Mouse (Mus musculus): ENCODE measurements around the gene Mta3. TPM values are rescaled to one million over a fixed set of nuclear protein-coding genes. Genes with fewer than 3 reads are reported as not detected.

The Mta3 gene
- polyA plus RNA-seq, 1 experiment, result not detected

DNA sequence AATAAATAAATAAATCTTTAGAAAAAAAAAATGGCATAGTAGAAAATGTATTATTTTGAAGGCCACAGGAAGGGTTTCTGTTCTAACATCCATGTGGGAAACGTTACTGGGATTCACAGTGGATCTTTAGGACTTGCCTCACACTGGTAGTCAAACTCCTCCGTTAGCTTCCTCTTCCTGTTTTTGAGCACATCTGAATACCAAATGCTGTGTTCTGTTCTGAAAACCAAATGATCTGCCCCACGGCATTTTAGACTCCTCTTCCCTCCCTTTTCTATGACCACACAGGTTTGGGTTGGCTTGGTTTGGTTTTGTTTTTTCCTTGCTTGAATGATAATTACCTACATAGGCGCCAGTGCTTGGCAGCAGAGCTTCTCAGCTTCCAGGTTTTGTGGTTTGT is 58.6 kb downstream of the Mta3 start:
- whole genome bisulfite sequencing, result 76% methylated on average over 4 of the region's 4 CpGs
- Histone ChIP-seq H3K4me1 (ENCODE audit: control insufficient read depth, insufficient read depth, low read length) (peaks cover 4% of the 10 kb centered on the region; the same call in 1 of the 2 replicates), H3K4me3 (ENCODE audit: insufficient read depth, low read depth, low read length) (no peak overlapping the region), H3K27ac (ENCODE audit: insufficient read depth, low read depth, low read length) (no peak overlapping the region)
- TF ChIP-seq CTCF (IDR thresholded peaks at IDR 0.05; ENCODE audit: insufficient read depth, low read depth, low read length), result no peak
- no peak for TF ChIP-seq POLR2A (IDR thresholded peaks at IDR 0.05; ENCODE audit: insufficient read depth, low read depth, low read length)

DNA sequence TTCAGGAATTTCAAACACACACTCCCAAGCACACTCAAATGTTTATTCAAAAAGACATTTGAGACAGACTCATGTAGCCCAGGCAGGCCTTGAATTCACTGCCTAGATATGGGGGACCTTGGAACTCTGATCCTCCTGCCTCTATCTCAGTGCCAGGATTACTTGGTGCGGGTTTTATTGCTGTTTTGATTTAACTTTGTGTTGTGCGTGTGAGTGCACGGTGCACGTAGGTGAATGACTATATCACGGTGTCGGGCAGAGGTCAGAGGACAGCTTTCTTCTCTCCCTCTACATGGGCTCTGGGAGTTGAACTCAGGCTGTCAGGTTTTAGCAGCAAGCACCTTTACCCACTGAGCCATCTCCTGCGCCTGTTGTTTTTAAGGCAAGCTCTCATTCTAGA is 61.1 kb downstream of the Mta3 start:
- TF ChIP-seq POLR2A (IDR thresholded peaks at IDR 0.05; ENCODE audit: insufficient read depth, low read depth, low read length) (no peak), CTCF (IDR thresholded peaks at IDR 0.05; ENCODE audit: insufficient read depth, low read depth, low read length) (no peak)
- H3K4me1 ChIP-seq (ENCODE audit: control insufficient read depth, insufficient read depth, low read length), result 0 out of 2 replicates have a peak, but pooled peaks cover 7% of the 10 kb centered on the region

DNA sequence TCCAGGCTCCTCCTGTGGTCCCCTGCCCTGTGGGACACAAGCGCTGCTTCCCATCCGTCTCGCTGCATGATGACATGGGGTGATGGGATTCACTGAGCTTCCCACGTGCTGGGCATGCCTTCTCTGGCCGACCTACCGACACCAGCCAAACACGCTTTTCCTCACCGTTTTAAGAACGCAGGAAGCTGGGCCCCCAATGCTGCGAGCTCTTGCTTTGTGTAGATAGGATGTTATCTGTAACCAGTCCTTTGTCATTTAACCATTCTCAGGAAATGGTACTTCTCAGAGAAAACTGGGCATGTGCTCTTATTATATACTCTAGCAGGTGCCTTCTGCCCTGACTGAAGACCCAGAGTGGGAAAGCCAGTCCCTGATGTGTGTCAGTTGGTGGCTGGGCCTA is 62.3 kb downstream of the Mta3 start:
- Histone ChIP-seq H3K27ac (ENCODE audit: insufficient read depth, low read depth, low read length) (no peak overlapping the region), H3K4me1 (ENCODE audit: control insufficient read depth, insufficient read depth, low read length) (peaks cover 10% of the 10 kb centered on the region; the same call in 1 of the 2 replicates), H3K4me3 (ENCODE audit: insufficient read depth, low read depth, low read length) (no peak overlapping the region)
- TF ChIP-seq POLR2A (IDR thresholded peaks at IDR 0.05; ENCODE audit: insufficient read depth, low read depth, low read length) (no peak), CTCF (IDR thresholded peaks at IDR 0.05; ENCODE audit: insufficient read depth, low read depth, low read length) (no peak)
- 89% methylated on average over 10 of the region's 10 CpGs for WGBS

More for the DNA sequence above, 61.1 kb downstream of the Mta3 start:
- WGBS, result 96% methylated on average over 7 of the region's 7 CpGs
- H3K27ac ChIP-seq (ENCODE audit: insufficient read depth, low read depth, low read length), result no peak overlapping the region
- H3K4me3 ChIP-seq (ENCODE audit: insufficient read depth, low read depth, low read length), result no peak overlapping the region

DNA sequence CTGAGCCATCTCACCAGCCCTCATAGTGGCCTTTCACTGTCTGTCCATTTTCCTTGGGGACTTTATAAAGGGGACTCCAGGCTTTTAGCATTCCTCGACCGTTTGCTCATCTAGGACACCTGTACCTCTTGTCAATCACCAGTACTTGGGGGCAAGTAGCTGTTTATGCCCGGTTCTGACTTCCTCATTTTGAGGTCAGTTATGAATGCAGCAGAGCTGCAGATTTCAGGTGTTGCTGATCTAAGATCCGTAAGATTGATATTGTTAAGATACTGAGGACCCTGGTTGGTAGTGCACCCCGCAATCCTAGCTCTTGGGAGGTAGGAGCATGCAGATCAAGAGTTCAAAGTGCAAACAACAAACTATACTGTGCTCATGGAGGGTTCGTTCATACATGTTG is 64.4 kb downstream of the Mta3 start:
- Histone ChIP-seq H3K4me3 (ENCODE audit: insufficient read depth, low read depth, low read length) (no peak overlapping the region), H3K27ac (ENCODE audit: insufficient read depth, low read depth, low read length) (no peak overlapping the region), H3K4me1 (ENCODE audit: control insufficient read depth, insufficient read depth, low read length) (peaks cover 9% of the 10 kb centered on the region; the same call in 1 of the 2 replicates)
- WGBS, result 90% methylated on average over 6 of the region's 6 CpGs
- TF ChIP-seq POLR2A (IDR thresholded peaks at IDR 0.05; ENCODE audit: insufficient read depth, low read depth, low read length) (no peak), CTCF (IDR thresholded peaks at IDR 0.05; ENCODE audit: insufficient read depth, low read depth, low read length) (no peak)

DNA sequence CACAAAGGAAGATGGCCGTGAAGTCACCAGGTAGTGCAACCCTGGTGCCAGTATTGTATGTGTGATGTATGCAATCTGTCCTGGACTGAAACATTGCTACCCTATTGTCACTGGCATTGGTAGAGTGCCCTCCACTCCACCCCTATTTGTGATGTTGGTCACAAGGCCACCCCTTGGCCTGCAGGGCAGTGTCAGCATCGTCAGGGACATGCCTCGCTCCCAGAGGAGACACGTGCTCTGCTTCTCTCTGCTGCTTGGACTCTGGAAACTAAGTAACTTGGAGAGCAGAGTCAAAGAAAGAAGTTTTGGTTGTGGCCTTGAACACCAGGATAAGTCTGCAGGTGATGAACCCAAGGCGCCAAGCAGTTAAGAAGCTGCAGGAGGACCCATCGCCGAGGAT is 65.0 kb downstream of the Mta3 start:
- no peak overlapping the region for H3K27ac ChIP-seq (ENCODE audit: insufficient read depth, low read depth, low read length)
- no peak for TF ChIP-seq CTCF (IDR thresholded peaks at IDR 0.05; ENCODE audit: insufficient read depth, low read depth, low read length)
- TF ChIP-seq POLR2A (IDR thresholded peaks at IDR 0.05; ENCODE audit: insufficient read depth, low read depth, low read length), result no peak
- 94% methylated on average over 7 of the region's 7 CpGs for WGBS

DNA sequence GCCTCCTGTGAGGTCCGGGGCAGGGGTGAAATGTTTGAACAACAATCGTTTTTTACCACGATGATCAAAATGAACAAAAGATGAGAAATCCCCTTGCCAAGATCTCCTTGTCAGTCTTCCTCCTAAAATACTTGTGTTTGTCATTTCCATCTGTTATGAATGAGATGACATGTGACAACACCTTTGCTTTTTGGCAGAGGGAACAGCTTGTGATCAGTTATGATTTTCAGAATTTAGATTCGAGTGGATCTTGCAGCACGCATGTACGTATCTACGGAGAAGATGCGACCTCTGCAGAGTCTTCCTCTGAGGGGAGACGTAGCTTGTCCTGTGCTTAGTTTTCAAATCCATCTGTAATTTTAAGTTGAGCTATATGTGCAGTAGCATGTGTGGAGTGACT is 66.1 kb downstream of the Mta3 start:
- TF ChIP-seq POLR2A (IDR thresholded peaks at IDR 0.05; ENCODE audit: insufficient read depth, low read depth, low read length), result no peak
- TF ChIP-seq CTCF (IDR thresholded peaks at IDR 0.05; ENCODE audit: insufficient read depth, low read depth, low read length), result no peak
- Histone ChIP-seq H3K4me3 (ENCODE audit: insufficient read depth, low read depth, low read length) (no peak overlapping the region), H3K27ac (ENCODE audit: insufficient read depth, low read depth, low read length) (no peak overlapping the region), H3K4me1 (ENCODE audit: control insufficient read depth, insufficient read depth, low read length) (peaks cover 9% of the 10 kb centered on the region; the same call in 1 of the 2 replicates)
- 89% methylated on average over 9 of the region's 9 CpGs for WGBS

More for the DNA sequence above, 65.0 kb downstream of the Mta3 start:
- Histone ChIP-seq H3K4me1 (ENCODE audit: control insufficient read depth, insufficient read depth, low read length) (peaks cover 9% of the 10 kb centered on the region; the same call in 1 of the 2 replicates), H3K4me3 (ENCODE audit: insufficient read depth, low read depth, low read length) (no peak overlapping the region)

DNA sequence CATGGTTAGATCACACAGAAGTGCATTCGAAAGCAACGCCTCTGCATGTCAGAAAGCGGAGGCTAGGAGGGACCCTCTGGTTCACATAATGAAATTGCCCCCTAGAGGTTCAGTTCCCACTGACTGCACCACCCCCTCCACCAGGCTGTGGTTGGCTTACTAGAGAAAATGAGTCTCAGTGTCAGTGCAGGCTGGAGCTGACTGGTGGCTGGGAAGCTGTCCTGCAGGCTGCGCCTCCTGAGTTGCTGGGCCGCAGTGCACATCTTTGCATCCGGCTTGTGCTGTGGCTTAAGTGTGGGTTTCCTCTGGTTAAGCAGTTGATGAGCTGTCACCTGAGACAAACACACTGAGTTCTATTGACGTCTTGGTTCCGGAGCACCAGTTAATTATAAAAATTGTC is 66.7 kb downstream of the Mta3 start:
- 49% methylated on average over 8 of the region's 8 CpGs for WGBS
- Histone ChIP-seq H3K27ac (ENCODE audit: insufficient read depth, low read depth, low read length) (no peak overlapping the region), H3K4me1 (ENCODE audit: control insufficient read depth, insufficient read depth, low read length) (peaks cover 9% of the 10 kb centered on the region; the same call in 1 of the 2 replicates), H3K4me3 (ENCODE audit: insufficient read depth, low read depth, low read length) (no peak overlapping the region)
- TF ChIP-seq CTCF (IDR thresholded peaks at IDR 0.05; ENCODE audit: insufficient read depth, low read depth, low read length), result no peak
- no peak for TF ChIP-seq POLR2A (IDR thresholded peaks at IDR 0.05; ENCODE audit: insufficient read depth, low read depth, low read length)

DNA sequence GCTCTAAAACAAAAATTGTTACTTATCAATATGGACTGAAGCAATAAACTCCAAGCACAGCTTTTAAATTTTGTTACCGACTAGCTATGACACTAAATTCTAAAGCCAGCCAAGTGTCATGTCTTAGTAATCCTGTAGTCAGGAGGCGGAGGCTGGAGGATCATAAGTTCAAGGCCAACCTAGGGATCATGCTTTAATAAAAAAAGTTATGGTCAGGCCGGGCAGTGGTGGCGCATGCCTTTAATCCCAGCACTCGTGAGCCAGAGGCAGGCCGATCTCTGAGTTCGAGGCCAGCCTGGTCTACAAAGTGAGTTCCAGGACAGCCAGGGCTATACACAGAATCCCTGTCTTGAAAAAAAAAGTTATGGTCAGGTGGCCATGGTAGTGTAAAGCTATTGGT is 71.0 kb downstream of the Mta3 start:
- Histone ChIP-seq H3K27ac (ENCODE audit: insufficient read depth, low read depth, low read length) (no peak overlapping the region), H3K4me3 (ENCODE audit: insufficient read depth, low read depth, low read length) (no peak overlapping the region), H3K4me1 (ENCODE audit: control insufficient read depth, insufficient read depth, low read length) (peaks cover 3% of the 10 kb centered on the region; the same call in 1 of the 2 replicates)
- 98% methylated on average over 7 of the region's 7 CpGs for WGBS
- TF ChIP-seq POLR2A (IDR thresholded peaks at IDR 0.05; ENCODE audit: insufficient read depth, low read depth, low read length) (no peak), CTCF (IDR thresholded peaks at IDR 0.05; ENCODE audit: insufficient read depth, low read depth, low read length) (no peak)

DNA sequence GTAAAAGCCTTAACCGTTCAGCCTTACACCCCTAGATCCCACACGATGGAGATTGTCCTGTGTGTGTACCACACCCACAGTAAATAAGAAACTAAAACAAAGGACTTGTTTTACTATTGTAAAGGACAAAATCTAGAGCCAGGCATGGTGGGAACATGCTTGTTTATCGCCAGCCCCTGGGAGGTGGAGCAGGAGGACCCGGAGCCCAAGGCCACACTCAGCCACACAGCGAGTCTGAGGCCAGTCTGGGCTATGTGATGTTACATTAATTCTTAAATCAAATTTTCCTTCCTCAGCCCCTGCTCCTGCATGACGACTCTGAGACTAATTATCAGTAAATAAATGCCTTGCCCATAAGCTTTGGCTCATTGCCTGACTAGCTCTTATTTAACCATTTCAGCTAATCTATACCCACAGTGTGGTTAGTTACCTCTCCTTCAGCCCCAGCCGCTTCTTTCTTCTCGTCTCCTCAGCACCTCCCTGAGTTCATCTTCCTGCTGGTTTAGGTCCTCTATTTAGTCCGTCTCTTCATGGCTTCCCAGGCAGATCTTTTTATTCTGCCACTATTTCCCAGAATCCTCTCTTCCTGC is 71.6 kb downstream of the Mta3 start:
- WGBS, result 80% methylated on average over 9 of the region's 9 CpGs

More for the DNA sequence above, 71.6 kb downstream of the Mta3 start:
- TF ChIP-seq CTCF (IDR thresholded peaks at IDR 0.05; ENCODE audit: insufficient read depth, low read depth, low read length) (no peak), POLR2A (IDR thresholded peaks at IDR 0.05; ENCODE audit: insufficient read depth, low read depth, low read length) (no peak)
- Histone ChIP-seq H3K4me1 (ENCODE audit: control insufficient read depth, insufficient read depth, low read length) (peaks cover 3% of the 10 kb centered on the region; the same call in 1 of the 2 replicates), H3K4me3 (ENCODE audit: insufficient read depth, low read depth, low read length) (no peak overlapping the region), H3K27ac (ENCODE audit: insufficient read depth, low read depth, low read length) (no peak overlapping the region)
